Mouse (Mus musculus) cerebellum, postnatal 25 days (tissue): ENCODE measurements around the gene Rbfox3.

Source experiments
- DNase-seq, 2 experiments: peaks; one replicate each; pipeline ENCODE4 v3.0.0; 2021; ENCODE audit warnings: mixed read lengths in 2 of 2

Rbfox3 gene

DNA sequence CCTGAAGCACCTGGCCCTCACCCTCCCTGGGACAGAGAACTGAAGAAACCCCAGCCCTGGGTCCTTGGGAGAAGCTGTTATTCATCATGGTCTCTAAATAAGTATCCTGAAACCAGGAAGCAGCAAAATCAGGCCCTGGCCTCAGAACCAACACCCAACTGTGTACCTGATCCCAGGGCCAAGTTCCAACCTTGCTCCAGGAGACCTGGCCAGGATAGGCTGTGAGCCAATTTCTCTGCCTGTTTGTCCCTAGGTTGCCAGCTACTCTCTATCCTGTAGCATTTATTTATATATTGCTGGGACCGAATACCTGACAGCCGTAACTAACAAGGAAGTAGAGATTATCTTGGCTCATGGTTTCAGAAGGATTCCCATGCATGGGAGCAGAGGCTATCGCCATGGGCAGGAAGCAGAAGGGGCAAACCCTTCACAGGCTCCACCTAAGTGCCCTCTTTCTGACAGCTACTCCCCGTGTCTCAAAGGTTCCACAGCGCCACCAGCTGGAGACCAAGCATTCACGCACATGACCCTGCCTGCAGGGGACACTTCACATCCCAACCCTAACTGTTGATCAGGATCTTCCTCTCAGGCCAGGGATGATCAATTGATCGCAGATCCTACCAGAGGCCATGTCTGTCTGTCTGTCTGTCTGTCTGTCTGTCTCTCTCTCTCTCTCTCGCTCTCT, 31.8 kb downstream of the Rbfox3 start:
- DNase-seq: peak; percentile 85 to 90

DNA sequence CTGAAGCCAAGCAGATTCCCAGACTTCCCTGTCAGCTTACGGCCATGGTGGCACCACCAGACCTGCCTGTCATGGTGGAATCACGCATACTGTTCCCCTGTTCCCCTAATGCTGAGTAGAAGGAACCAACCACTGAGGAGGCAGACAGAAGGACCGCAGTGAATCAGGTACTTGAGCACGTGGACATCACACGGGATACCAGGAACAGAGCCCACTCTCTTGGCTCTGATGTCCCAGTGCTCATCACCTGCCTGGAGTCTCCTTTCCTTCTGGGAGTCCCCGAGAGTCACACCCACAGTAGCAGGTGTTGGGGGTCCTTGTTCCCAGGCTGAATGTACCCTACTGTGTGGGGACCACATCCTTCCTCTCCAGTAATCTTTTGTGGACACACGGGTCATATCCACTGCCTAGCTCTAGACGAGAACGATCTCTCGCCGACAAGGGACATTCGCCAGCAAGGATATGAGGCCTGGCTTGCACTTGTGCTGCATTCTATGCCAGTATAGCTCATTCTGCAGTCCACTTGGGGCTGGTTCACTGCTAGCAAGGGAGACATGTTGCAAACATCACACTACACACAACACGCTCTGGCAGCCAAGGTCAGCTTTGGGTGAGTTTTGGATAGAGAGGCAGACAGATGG, 32.7 kb downstream of the Rbfox3 start:
- DNase-seq: peak; percentile 62 to 63

GRCm38 (mm10) chr11:118875243-118875897, 36.0 kb downstream of the Rbfox3 start:
- peak in 1 of 2 experiments; percentile 63 for DNase-seq

DNA sequence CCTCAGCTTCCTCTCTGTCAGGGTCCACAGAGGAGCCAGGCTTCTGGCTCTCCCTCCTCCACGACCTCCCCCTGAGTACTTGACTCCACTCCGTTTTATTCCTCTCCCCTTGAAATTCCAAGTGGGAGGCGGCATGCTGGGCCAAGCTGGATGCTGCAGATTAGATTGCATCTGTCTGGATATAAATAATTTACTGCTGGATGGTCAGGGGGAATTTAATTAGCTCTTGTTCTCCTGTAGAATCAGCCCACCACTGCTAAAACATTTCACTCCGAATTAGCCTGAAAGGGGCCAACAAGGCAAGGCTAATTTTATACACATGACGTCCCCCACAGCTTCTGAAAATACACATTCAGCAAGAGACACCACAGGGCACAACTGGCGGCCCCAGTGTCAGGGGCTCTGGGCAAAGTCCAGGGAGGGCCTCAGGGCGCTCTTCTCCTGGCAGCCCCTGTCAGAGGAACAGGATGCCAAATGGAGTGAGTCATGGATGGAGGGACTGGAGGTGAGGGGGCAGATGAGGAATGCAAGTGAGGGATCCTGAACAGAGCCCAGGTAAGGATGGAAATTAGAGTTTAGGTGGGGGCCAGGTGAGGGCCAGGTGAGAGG, 36.8 kb downstream of the Rbfox3 start:
- DNase-seq: peak in 1 of 2 experiments; percentile 61

DNA sequence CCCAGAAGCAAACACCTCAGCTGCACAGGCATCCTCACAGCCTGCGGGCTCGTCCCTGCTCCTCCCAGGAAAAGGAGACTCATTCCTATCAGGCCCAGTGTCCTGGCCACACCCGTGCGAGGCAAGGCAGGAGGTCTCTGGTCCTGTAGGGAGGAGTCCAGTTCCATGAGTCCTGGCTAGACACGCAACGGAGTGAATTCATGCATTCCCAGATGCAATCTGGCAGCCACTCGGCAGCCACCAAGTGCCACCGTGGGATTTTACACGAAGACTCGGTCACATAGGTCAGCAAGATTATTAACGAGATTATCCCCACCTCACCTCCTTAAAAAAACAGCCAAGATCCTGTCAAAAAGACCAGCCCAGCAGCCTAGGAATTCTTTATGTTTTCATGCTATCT, 37.4 kb downstream of the Rbfox3 start:
- DNase-seq: peak in 1 of 2 experiments; percentile 53

- no peak for DNase-seq
These were observed 39.9 kb downstream of the Rbfox3 start for GRCm38 (mm10) chr11:118871527-118871926.

GRCm38 (mm10) chr11:118863360-118863759, 48.0 kb downstream of the Rbfox3 start:
- DNase-seq: peak in 1 of 2 experiments; percentile 43

- DNase-seq: peak; percentile 76 to 85
These were observed 49.5 kb downstream of the Rbfox3 start for GRCm38 (mm10) chr11:118861801-118862431.

DNA sequence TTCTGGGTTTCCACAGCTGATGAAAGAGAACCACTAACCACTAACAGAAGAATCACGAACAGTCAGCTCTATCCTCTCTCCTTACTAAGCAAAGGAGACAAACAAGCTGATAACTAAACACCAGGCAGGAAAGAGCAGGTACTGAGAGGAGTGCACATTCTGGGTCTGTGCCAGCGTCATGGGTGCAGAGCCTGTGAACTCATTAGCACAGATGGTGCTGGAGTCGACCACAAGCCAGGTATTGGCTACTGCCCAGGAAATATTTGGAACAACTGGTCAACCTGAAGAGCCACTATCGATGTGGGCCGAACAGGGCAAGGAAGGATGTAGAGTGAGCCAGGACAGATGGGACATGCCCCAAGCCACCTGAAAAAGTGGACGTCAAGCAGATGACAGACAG, 50.2 kb downstream of the Rbfox3 start:
- peak; percentile 89 to 94 for DNase-seq

DNA sequence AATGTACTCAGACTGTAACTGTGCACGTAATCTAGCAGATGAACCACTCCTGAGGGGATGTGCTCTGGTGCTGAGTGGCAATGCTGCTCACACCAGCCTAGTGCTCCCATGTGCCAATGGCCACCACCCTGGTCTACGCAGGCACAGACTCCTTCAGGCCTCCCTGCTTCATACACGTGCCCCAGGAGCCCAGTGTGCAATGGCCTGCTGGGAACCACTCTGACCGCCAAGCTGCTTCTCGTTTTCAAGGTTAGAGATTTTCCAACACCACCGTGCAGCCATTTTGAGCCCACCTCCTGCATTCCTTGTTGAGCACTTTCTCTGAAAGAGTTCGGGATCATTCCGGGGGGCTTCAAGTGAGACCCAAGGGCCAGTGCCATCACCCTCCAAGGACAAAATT, 50.6 kb downstream of the Rbfox3 start:
- peak in 1 of 2 experiments; percentile 68 for DNase-seq

GRCm38 (mm10) chr11:118859839-118860238, 51.6 kb downstream of the Rbfox3 start:
- peak; percentile 58 to 66 for DNase-seq

DNA sequence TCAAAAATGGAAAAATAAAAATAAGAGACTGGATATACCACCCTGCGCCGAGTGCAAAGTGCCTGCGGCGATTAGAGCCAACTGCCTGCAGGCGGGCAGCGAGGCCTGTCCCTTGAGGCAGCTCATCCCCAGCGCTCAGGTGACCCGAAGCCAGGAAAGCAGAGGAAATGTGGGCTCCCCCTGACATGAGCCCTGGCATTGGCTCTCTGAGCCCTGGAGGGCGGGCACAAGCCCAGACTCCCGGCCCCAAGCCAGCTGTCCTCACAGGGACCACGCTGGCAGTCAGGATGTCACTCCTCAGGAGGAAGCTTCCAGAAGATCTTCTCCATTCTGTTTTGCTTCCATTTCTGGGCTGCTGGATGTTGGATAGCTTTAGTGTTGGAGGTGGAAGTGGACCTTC, 53.1 kb downstream of the Rbfox3 start:
- DNase-seq: peak; percentile 90 to 93

DNA sequence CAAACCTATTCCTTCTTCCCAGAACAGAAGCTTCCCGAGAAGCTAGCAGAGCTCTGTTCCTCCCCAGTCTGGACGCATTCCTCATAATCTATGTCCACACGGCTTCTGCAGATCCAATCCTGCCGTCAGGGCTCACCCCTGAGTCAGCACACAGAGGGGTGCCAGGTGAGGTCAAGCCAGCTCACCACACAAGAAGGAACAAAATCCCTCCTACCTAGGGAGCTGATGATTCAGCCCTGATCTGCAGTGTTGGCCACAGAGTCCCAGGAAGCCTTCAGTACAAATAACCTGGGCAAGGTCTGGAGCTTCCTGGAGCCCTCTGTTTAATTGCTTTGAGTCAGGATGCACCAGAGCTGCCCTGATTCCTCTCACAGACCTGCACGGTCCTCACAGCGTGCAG, 60.0 kb downstream of the Rbfox3 start:
- peak; percentile 74 to 80 for DNase-seq

GRCm38 (mm10) chr11:118847986-118848385, 63.4 kb downstream of the Rbfox3 start:
- DNase-seq: no peak

DNA sequence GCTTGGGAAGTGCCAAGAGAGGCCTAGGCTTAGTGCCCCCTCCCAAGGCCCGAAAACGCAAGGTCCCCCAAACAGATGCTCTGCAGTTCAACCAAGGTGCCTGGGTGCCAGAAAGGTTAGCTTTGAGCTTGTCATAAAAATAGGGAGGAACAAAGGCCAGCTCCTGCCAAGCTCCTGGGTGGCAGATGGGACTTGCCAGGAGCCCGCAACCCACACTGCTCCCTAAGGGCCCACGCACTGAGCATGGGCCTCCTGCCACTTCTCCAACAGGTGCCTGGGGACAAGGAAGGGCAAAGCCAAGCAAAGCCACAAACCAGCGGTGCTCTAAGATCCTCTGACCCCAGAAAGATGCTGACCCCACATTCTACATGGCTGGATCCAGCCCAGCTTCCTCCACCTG, 70.4 kb downstream of the Rbfox3 start:
- DNase-seq: peak; percentile 68 to 70

- DNase-seq: peak in 1 of 2 experiments; percentile 58
These were observed 73.2 kb downstream of the Rbfox3 start for GRCm38 (mm10) chr11:118838167-118838566.

- peak; percentile 88 to 91 for DNase-seq
These were observed 74.5 kb downstream of the Rbfox3 start for GRCm38 (mm10) chr11:118836889-118837288.

DNA sequence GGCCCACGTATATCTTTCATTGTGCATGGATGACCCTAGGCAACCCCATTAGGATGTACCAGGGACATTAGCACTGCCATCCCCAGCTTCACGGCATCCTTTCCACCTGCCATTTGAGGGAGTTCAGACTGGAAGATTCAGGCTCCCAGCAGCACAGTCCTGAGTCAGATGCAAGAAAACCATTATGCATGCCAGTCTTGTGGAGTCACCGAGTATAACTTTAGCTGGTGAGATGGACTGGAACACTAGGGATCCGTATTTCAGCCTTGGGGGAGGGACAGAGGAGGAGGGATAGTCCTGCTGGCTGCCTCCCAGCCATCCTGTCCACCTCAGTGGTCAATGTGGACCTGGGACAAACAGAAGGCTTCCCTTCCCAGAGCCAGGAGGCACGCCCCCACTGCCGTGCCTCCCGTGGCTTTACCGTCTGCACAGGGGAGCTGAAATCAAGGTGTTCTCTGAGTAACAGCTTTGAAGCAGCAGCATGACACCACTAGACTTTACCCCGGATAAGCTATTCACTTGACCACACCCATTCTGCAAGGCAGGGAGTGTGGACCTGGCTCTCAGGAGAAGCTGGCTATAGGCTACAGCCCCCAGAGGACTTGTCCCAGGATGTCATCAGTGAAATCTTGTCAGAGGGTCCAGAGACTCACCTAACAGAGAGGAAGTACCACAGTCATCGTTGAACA, 78.5 kb downstream of the Rbfox3 start:
- DNase-seq: peak; percentile 96

DNA sequence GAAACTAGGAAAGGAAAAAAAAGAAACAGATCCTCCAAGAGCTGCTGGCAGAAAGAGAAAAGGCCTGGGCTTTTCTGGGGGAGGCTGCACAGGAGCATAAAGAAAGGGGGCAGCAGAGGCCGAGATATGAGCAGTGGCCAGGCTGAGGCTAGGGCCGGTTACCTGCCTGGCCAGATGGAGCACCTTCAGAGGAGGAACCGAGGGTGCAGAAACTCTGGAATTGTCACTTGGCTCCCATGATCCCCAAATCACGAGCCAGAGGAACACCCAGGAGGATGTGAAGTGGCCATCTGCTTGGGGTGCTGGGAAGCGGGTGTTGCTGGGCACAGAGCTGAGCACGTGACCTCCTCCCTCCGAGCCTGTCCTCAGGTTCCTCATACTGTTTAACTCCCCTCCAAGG, 79.7 kb downstream of the Rbfox3 start:
- peak; percentile 75 to 77 for DNase-seq

DNA sequence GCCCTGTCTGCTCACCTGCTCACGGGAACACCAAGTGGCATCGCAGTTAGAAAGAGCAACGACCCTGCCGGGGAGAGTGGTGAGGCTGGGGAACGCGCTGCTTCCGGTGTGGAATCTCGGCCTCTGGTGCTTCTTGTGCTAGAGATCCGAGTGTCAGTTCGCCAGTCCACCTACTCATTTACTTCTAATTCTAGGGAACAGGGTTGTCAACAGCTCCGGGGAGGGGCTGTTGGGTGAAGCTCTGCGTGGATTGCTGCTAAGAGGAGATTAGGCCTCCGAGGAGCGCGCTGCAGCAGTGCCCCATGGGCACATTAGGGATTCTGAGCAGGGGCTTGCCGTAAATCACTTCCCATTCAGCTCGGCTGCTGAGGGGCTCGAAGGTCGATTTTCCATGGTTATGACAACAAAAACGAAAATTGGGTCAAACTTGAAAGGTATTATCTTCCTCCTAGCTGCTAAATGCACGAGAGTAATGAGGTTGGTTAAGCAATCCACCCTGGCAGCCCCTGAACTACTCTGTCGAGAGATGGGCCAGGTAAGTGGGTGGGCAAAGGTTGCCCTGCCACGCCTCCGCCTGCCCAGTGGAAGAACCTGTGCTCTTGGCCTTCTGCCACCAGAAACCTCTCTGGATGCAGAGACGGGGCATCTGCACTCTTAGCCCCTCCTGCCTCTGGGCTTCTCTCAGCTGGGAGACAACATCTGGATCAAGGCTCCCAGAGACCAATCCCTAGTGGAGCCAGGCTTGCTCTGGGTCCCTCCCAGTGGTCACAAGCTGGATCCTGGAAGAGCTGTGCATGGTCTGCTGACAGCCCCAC, 85.9 kb downstream of the Rbfox3 start:
- no peak for DNase-seq

- DNase-seq: no peak
These were observed 90.0 kb downstream of the Rbfox3 start for GRCm38 (mm10) chr11:118821353-118821752.
